Mouse (Mus musculus) thymus, adult 2 months (tissue): ENCODE results near the gene Kcnj8.

Source experiments
- CTCF ChIP-seq: fragments of 200-500 bp; IDR thresholded peaks from 2 replicates; pipeline ENCODE4 v1.5.1; 2012; ENCODE audit warnings: mild to moderate bottlenecking, control low read depth, low read length, moderate library complexity, borderline replicate concordance; ENCODE audit not compliant: control insufficient read depth, poor library complexity, insufficient read depth; ENCODE audit errors: extremely low read depth
- POLR2A ChIP-seq: fragments of 200-500 bp; IDR thresholded peaks from 2 replicates; pipeline ENCODE4 v1.6.1; 2012; ENCODE audit warnings: mild to moderate bottlenecking, low read length, control low read depth, moderate library complexity; ENCODE audit not compliant: control insufficient read depth, poor library complexity, insufficient read depth; ENCODE audit errors: extremely low read depth

GRCm38 (mm10) chr6:142571055-142571618, at the start of gene Kcnj8:
- 0 out of 2 replicates have a peak, but pooled peaks have one; percentile 12 for TF ChIP-seq CTCF
- no peak for TF ChIP-seq POLR2A
